In genomic region chr3:21564847-21565485, GRCm38 (mm10) we compare ENCODE assay signal across 9 mouse cellular contexts.
DNase-seq lines count a peak whose midpoint lies in the region; ATAC-seq and TF ChIP-seq lines count a peak whose summit lies in the region.
"Had no signal": no experiment of that assay in that cellular context is flagged by ENCODE, and none has a peak within 500 bp of the region (broad histone marks: within the 10 kb centered on the region; RNA-seq: fewer than 3 reads in every experiment).

No protein-coding gene starts in this region.

- H3K4me2 ChIP-seq in forebrain, embryonic 14.5 days (ENCODE audit: low read length), result no peak overlapping the region
- H3K4me2 ChIP-seq in limb, embryonic 11.5 days (ENCODE audit: low read depth, severe bottlenecking), result no peak overlapping the region

- H3K36me3 ChIP-seq in heart, adult 2 months (ENCODE audit: control insufficient read depth, insufficient read depth, low read length), result peaks cover 9% of the 10 kb centered on the region
- no peaks in the 10 kb centered on the region for H3K36me3 ChIP-seq in forebrain, embryonic 14.5 days (ENCODE audit: control insufficient read depth, insufficient read depth, low read length)
- no peaks in the 10 kb centered on the region for H3K36me3 ChIP-seq in limb, embryonic 11.5 days (ENCODE audit: control insufficient read depth, insufficient read depth, low read length)

- H3K9ac ChIP-seq in heart, adult 2 months (ENCODE audit: low read depth, low read length), result no peak overlapping the region
- H3K9ac ChIP-seq in forebrain, embryonic 14.5 days (ENCODE audit: low read length), result no peak overlapping the region
- no peak overlapping the region for H3K9ac ChIP-seq in limb, embryonic 11.5 days (ENCODE audit: low read length)

- peak overlapping the region; percentile 38 for H3K27ac ChIP-seq in heart, adult 2 months
- peak overlapping the region; percentile 74; the same call in 1 of the 2 replicates for H3K27ac ChIP-seq in forebrain, embryonic 14.5 days (ENCODE audit: low read depth, low read length)
- H3K27ac ChIP-seq in limb, embryonic 11.5 days (replicated peaks; ENCODE audit: low read depth, low read length), result peak overlapping the region; percentile 57; the same call in 1 of the 2 replicates

- 0 out of 2 replicates have a peak, but pooled peaks cover 3% of the 10 kb centered on the region for H3K9me3 ChIP-seq in forebrain, embryonic 14.5 days (replicated peaks; ENCODE audit: control insufficient read depth, low read length)
- H3K9me3 ChIP-seq in limb, embryonic 11.5 days (ENCODE audit: control insufficient read depth, low read length), result no peaks in the 10 kb centered on the region

- H3K27me3 ChIP-seq in heart, adult 2 months (ENCODE audit: control insufficient read depth, insufficient read depth, low read length), result no peaks in the 10 kb centered on the region
- H3K27me3 ChIP-seq in forebrain, embryonic 14.5 days (replicated peaks; ENCODE audit: control insufficient read depth, insufficient read depth, low read length), result no peaks in the 10 kb centered on the region
- no peaks in the 10 kb centered on the region for H3K27me3 ChIP-seq in limb, embryonic 11.5 days (ENCODE audit: control insufficient read depth, insufficient read depth, low read length)

- no peaks in the 10 kb centered on the region for H3K79me2 ChIP-seq in heart, adult 2 months (replicated peaks; ENCODE audit: control insufficient read depth, insufficient read depth, low read length)

- TF ChIP-seq POLR2A in heart, adult 2 months (IDR thresholded peaks at IDR 0.05; ENCODE audit: insufficient read depth, low read depth, low read length), result no peak

- TF ChIP-seq EP300 in heart, adult 2 months (IDR thresholded peaks at IDR 0.05; ENCODE audit: insufficient read depth, low read depth, low read length), result no peak

- intact Hi-C loops in heart, adult 2 months (cut with DNase I), result loop anchor here (5.0 to 10.0 kb wide), 4 partner anchors 68 to 512 kb away; partner anchors contain the start of gene Tbl1xr1
- intact Hi-C loops in heart, postnatal 25 days (cut with DNase I), result loop anchor here (5.0 to 10.0 kb wide), 2 partner anchors 370 to 512 kb away; partner anchors contain the start of gene Tbl1xr1

- H3K4me1 ChIP-seq in heart, adult 2 months (ENCODE audit: control insufficient read depth, insufficient read depth, low read length), result peaks cover 14% of the 10 kb centered on the region
- H3K4me1 ChIP-seq in forebrain, embryonic 14.5 days (ENCODE audit: control insufficient read depth, insufficient read depth, low read length), result peaks cover 12% of the 10 kb centered on the region; the same call in 1 of the 2 replicates
- H3K4me1 ChIP-seq in limb, embryonic 11.5 days (ENCODE audit: control insufficient read depth, insufficient read depth, low read length), result peaks cover 12% of the 10 kb centered on the region

- TF ChIP-seq CTCF in heart, adult 2 months (IDR thresholded peaks at IDR 0.05), result no peak

- WGBS in heart, adult 2 months, result 50% methylated on average over 4 of the region's 4 CpGs
- 50% methylated on average over 4 of the region's 4 CpGs for WGBS in forebrain, embryonic 14.5 days
- 52% methylated on average over 4 of the region's 4 CpGs for WGBS in limb, embryonic 11.5 days

- peak; percentile 1; the same call in 1 of the 2 replicates for ATAC-seq in forebrain, embryonic 14.5 days
- no peak for ATAC-seq in limb, embryonic 11.5 days (ENCODE audit: insufficient number of reproducible peaks, low FRiP score, low TSS enrichment, low read depth)
- no peak for ATAC-seq in cerebellum, adult (ENCODE audit: insufficient number of reproducible peaks, low FRiP score, low TSS enrichment)
- ATAC-seq: activated CD4-positive, CD25-positive, alpha-beta regulatory T cell, adult 4 months had no signal

- no peak for DNase-seq in heart, adult 2 months
- DNase-seq in heart, postnatal 25 days (ENCODE audit: low spot score), result no peak
- DNase-seq in Muller cell, postnatal 12 days (ENCODE audit: inconsistent ontology term), result peak; percentile 54
- no peak for DNase-seq in forebrain, embryonic 14.5 days (ENCODE audit: low spot score)
- DNase-seq in limb, embryonic 11.5 days (ENCODE audit: low spot score), result no peak
- no peak for DNase-seq in cerebellum, postnatal 14 days
- DNase-seq in cerebellum, adult 11 months, result no peak

- no peak overlapping the region for H3K4me3 ChIP-seq in heart, adult 2 months
- H3K4me3 ChIP-seq in forebrain, embryonic 14.5 days (ENCODE audit: low read depth, low read length), result no peak overlapping the region
- H3K4me3 ChIP-seq in limb, embryonic 11.5 days (ENCODE audit: low read depth, low read length), result no peak overlapping the region
